Mouse (Mus musculus) CD4-positive naive resting alpha-beta T cell, adult 76 days (primary cell): ENCODE measurements around the gene Pisd. TPM values are rescaled to one million over a fixed set of nuclear protein-coding genes. Genes with fewer than 3 reads are reported as not detected.

ENCODE experiments used
- total RNA-seq: library from RNA; stranded (reverse); gene quantifications from one replicate; pipeline ENCODE4 v1.2.4, GENCODE M21; 2023

Pisd gene
- 38.7 TPM for total RNA-seq

GRCm38 (mm10) chr5:32785313-32785915, at the start of gene Pisd:
Pisd (minus strand) TSS chr5:32785646.

GRCm38 (mm10) chr5:32827009-32827408, 41.6 kb upstream of the Pisd start, which contains the start of gene Gm20671:
Gm20671 (minus strand) TSS chr5:32827109.

Other genes starting within 250 kb of the Pisd start
- gene Yes1, start 174.5 kb downstream of the Pisd start, total RNA-seq: 3.9 TPM
- gene Gm20671, start 41.5 kb upstream of the Pisd start, total RNA-seq: not detected
- 43.7 TPM for gene Prr14l, start 68.6 kb upstream of the Pisd start, total RNA-seq
- gene Depdc5, start 78.1 kb upstream of the Pisd start, total RNA-seq: 47.9 TPM
- 113 TPM for gene Ywhah, start 233.2 kb upstream of the Pisd start, total RNA-seq